Mouse (Mus musculus): ENCODE measurements around the gene Pknox1. TPM values are rescaled to one million over a fixed set of nuclear protein-coding genes. Genes with fewer than 3 reads are reported as not detected.
A peak's percentile ranks its signal among the peaks of the same experiment; 100 is the strongest.
"Not testable (repeated sequence)": the region's sequence is repeated elsewhere in the genome, so short reads cannot be mapped to it uniquely, and the experiment has no call there.

Gene Pknox1
- total and polyA plus RNA-seq, 3 experiments = 8.5 to 34.8 (median 25.1) TPM

DNA sequence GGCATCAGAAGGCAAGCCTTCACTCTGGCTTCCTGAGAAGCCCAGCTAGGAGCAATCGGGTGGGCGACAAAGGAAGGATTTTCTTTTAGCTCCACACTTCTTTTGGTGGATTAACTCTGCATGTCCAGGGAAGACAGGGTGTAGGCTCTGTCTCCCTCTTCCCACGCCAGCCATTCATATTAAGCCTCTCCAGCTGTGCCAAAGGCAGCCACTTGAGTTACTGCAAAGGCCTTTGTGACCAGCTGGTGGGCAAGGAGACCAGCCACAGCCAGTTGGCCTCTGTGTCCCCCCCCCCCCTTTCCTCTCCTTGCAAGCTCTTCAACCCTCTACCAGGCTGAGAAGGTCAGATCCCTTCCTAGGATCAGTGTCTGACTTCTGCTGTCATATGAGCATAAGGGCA, 16.6 kb upstream of the Pknox1 start:
- no peak overlapping the region for H3K4me3 ChIP-seq (ENCODE audit: low read depth, low read length)
- TF ChIP-seq GATA2 (IDR thresholded peaks at IDR 0.05; ENCODE audit: borderline replicate concordance, low read depth, low read length) (no peak), GATA1 (IDR thresholded peaks at IDR 0.05; ENCODE audit: borderline replicate concordance, low read length) (no peak), CTCF (IDR thresholded peaks at IDR 0.05; ENCODE audit: low read depth, low read length) (no peak), POLR2AphosphoS5 (IDR thresholded peaks at IDR 0.05; ENCODE audit: insufficient replicate concordance, low read depth, low read length) (no peak), TAL1 (conservative IDR thresholded peaks at IDR 0.05; ENCODE audit: low read depth, low read length) (no peak)
- DNase-seq (ENCODE audit: low spot score) (no peak), ATAC-seq (ENCODE audit: extremely low read depth, insufficient number of reproducible peaks, low FRiP score, poor library complexity, severe bottlenecking) (no peak)
- H3K9me3 ChIP-seq (replicated peaks) = no peaks in the 10 kb centered on the region
- H3K36me3 ChIP-seq (replicated peaks) = no peaks in the 10 kb centered on the region
- H3K4me1 ChIP-seq (ENCODE audit: insufficient read depth, low read depth, low read length) = no peaks in the 10 kb centered on the region
- peaks cover 25% of the 10 kb centered on the region for H3K27me3 ChIP-seq (ENCODE audit: insufficient read depth, low read length)

DNA sequence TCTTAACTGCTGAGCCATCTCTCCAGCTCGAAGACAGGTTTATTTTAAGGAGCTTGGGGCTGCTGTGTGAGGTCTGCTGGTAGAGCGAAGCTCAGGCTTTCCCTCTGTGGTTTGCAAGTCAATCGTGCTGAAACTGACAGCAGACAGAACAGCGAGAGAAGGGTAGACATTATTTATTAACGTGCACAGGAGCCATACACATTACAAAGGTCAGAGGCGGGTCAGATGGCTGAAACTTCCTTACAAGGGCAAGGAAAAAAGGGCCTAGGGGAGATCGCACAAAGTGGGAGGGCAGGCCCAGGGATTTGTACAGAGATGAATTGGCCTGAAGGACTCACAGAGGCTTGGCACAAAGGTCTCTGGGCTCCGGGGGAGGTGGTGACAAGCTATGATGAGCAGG, 15.1 kb upstream of the Pknox1 start:
- Histone ChIP-seq H3K4me1 (ENCODE audit: insufficient read depth, low read depth, low read length) (no peaks in the 10 kb centered on the region), H3K4me3 (ENCODE audit: low read depth, low read length) (no peak overlapping the region), H3K9me3 (replicated peaks) (no peaks in the 10 kb centered on the region), H3K36me3 (replicated peaks) (no peaks in the 10 kb centered on the region), H3K27me3 (ENCODE audit: insufficient read depth, low read length) (peaks cover 16% of the 10 kb centered on the region)
- ATAC-seq (ENCODE audit: extremely low read depth, insufficient number of reproducible peaks, low FRiP score, poor library complexity, severe bottlenecking) = no peak
- DNase-seq (ENCODE audit: low spot score) = no peak
- TF ChIP-seq POLR2AphosphoS5 (IDR thresholded peaks at IDR 0.05; ENCODE audit: insufficient replicate concordance, low read depth, low read length) (no peak), TAL1 (conservative IDR thresholded peaks at IDR 0.05; ENCODE audit: low read depth, low read length) (no peak), GATA2 (IDR thresholded peaks at IDR 0.05; ENCODE audit: borderline replicate concordance, low read depth, low read length) (no peak), GATA1 (IDR thresholded peaks at IDR 0.05; ENCODE audit: borderline replicate concordance, low read length) (no peak), CTCF (IDR thresholded peaks at IDR 0.05; ENCODE audit: low read depth, low read length) (no peak)

DNA sequence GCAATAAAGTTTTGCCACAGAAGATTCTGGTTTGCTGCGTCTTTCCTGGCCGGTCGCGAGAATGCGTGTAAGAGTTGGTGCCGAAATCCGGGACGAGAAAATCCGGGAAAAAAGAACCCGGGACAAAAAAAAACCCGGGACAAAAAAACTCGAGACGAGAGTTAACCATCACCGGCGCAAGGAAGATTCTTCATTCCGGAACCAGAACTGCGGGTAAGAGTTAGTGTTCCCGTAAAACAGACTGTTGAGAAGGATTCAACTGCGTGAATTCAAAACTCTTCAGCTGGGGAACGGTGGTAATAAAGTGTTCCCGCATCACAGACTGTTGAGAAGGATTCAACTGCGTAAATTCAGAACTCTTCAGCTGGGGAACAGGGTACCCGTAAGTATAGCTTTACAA, 11.9 kb upstream of the Pknox1 start:
- not testable (repeated sequence) for H3K36me3 ChIP-seq (replicated peaks); DNase-seq (ENCODE audit: low spot score)

DNA sequence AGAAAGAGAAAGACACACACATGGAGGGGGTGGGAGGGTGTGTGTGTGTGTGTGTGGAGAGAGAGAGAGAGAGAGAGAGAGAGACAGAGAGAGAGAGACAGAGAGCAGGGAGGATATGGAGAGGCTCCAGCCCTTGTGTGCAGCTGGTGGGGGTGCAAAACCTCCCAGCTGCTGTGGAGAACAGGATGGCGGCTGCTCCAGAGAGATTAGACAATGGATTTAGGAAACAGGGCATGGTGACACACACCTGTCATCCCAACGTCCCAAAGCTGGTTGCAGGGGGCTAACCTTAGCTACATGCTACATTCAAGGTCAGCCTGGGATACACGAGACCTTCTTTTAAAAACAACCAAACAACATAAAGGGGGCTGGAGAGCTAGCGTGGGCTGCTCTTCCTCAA, 8.3 kb upstream of the Pknox1 start:
- Histone ChIP-seq H3K27me3 (ENCODE audit: insufficient read depth, low read length) (peaks cover 12% of the 10 kb centered on the region; the same call in 1 of the 2 replicates), H3K4me3 (ENCODE audit: low read depth, low read length) (no peak overlapping the region), H3K4me1 (ENCODE audit: insufficient read depth, low read depth, low read length) (peaks cover 12% of the 10 kb centered on the region), H3K36me3 (replicated peaks) (no peaks in the 10 kb centered on the region), H3K9me3 (replicated peaks) (no peaks in the 10 kb centered on the region)
- TF ChIP-seq CTCF (IDR thresholded peaks at IDR 0.05; ENCODE audit: low read depth, low read length) (no peak), GATA2 (IDR thresholded peaks at IDR 0.05; ENCODE audit: borderline replicate concordance, low read depth, low read length) (no peak), GATA1 (IDR thresholded peaks at IDR 0.05; ENCODE audit: borderline replicate concordance, low read length) (no peak), POLR2AphosphoS5 (IDR thresholded peaks at IDR 0.05; ENCODE audit: insufficient replicate concordance, low read depth, low read length) (no peak), TAL1 (conservative IDR thresholded peaks at IDR 0.05; ENCODE audit: low read depth, low read length) (no peak)
- no peak for ATAC-seq (ENCODE audit: extremely low read depth, insufficient number of reproducible peaks, low FRiP score, poor library complexity, severe bottlenecking)
- DNase-seq (ENCODE audit: low spot score) = no peak

More for the DNA sequence above, 11.9 kb upstream of the Pknox1 start:
- H3K4me3 ChIP-seq (ENCODE audit: low read depth, low read length); H3K4me1 ChIP-seq (ENCODE audit: insufficient read depth, low read depth, low read length); ATAC-seq (ENCODE audit: extremely low read depth, insufficient number of reproducible peaks, low FRiP score, poor library complexity, severe bottlenecking); H3K9me3 ChIP-seq (replicated peaks): not testable (repeated sequence)
- H3K27me3 ChIP-seq (ENCODE audit: insufficient read depth, low read length) = peaks cover 17% of the 10 kb centered on the region

DNA sequence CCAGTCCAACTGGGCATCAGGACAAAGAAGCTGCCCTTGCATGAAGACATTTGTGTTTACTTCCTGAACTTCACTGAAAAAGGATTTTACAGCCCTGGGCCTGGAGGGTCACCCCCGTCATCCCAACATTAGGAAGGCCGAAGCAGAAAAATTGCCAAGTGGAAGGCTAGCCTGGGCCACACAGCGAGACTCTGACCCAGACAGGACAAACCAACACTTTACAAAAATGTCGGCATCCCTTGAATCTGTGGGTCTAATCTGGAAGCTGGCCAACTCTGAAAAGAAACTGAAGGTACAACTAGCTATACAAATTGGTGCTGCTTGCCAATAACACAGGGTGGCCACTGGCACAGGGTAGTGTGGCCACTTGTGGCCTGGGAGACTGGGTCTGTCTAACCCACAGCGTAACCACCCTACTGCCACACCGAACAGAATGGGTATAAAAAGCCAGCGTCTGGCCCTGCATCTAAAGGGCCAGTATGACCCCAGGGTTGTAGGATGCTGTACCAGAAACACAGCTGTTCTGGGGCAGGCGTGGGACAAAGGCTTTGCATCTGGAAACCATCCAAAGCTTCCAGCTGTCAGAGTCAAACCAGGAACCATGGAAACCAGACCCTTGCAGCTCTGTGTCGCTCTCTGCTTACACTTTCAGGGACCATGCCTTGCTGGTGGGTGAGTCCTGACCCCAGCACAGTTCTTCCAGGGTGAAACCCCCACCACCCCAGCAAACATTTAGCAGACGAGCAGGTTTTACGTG, 7.2 kb upstream of the Pknox1 start:
- Histone ChIP-seq H3K36me3 (replicated peaks) (no peaks in the 10 kb centered on the region), H3K27me3 (ENCODE audit: insufficient read depth, low read length) (peaks cover 12% of the 10 kb centered on the region; the same call in 1 of the 2 replicates), H3K9me3 (replicated peaks) (no peaks in the 10 kb centered on the region), H3K4me3 (ENCODE audit: low read depth, low read length) (peak overlapping the region; percentile 31), H3K4me1 (ENCODE audit: insufficient read depth, low read depth, low read length) (peaks cover 12% of the 10 kb centered on the region)
- DNase-seq (ENCODE audit: low spot score) = no peak
- no peak for ATAC-seq (ENCODE audit: extremely low read depth, insufficient number of reproducible peaks, low FRiP score, poor library complexity, severe bottlenecking)
- TF ChIP-seq POLR2AphosphoS5 (IDR thresholded peaks at IDR 0.05; ENCODE audit: insufficient replicate concordance, low read depth, low read length) (no peak), GATA1 (IDR thresholded peaks at IDR 0.05; ENCODE audit: borderline replicate concordance, low read length) (no peak), GATA2 (IDR thresholded peaks at IDR 0.05; ENCODE audit: borderline replicate concordance, low read depth, low read length) (no peak), CTCF (IDR thresholded peaks at IDR 0.05; ENCODE audit: low read depth, low read length) (no peak), TAL1 (conservative IDR thresholded peaks at IDR 0.05; ENCODE audit: low read depth, low read length) (no peak)

DNA sequence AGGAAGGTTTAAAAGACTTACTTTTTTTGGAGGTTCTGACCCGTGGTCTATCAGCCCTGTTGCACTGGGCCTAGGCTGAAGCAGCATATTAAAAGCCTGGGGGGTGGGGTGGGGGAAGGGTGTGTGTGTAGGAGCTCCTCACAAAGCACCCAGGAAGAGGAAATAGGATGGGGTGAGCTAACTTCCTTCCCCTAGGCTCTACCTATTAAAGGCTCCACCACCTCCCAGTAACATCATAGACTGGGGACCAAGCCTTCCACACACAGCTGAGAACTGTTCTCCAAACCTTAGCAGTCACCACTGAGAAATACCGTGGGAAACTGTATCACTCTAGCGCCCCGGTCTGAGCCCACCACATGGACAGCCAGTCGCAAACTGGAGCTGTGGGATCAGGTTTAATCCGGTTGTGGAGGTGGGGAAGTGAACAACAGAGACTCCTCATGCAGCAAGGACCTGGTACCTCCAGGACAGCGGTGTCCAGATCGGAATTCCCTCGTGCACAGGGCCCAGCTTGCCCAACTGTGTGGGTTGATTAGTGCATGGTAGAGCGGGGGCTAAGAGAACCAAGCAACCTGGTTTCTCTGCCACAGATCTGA, 6.5 kb upstream of the Pknox1 start:
- Histone ChIP-seq H3K4me3 (ENCODE audit: low read depth, low read length) (peak overlapping the region; percentile 31), H3K4me1 (ENCODE audit: insufficient read depth, low read depth, low read length) (peaks cover 15% of the 10 kb centered on the region), H3K9me3 (replicated peaks) (no peaks in the 10 kb centered on the region), H3K27me3 (ENCODE audit: insufficient read depth, low read length) (peaks cover 12% of the 10 kb centered on the region; the same call in 1 of the 2 replicates), H3K36me3 (replicated peaks) (no peaks in the 10 kb centered on the region)
- TF ChIP-seq TAL1 (conservative IDR thresholded peaks at IDR 0.05; ENCODE audit: low read depth, low read length) (no peak), GATA1 (IDR thresholded peaks at IDR 0.05; ENCODE audit: borderline replicate concordance, low read length) (no peak), POLR2AphosphoS5 (IDR thresholded peaks at IDR 0.05; ENCODE audit: insufficient replicate concordance, low read depth, low read length) (no peak), CTCF (IDR thresholded peaks at IDR 0.05; ENCODE audit: low read depth, low read length) (no peak), GATA2 (IDR thresholded peaks at IDR 0.05; ENCODE audit: borderline replicate concordance, low read depth, low read length) (no peak)
- DNase-seq (ENCODE audit: low spot score) = peak; percentile 38
- ATAC-seq (ENCODE audit: extremely low read depth, insufficient number of reproducible peaks, low FRiP score, poor library complexity, severe bottlenecking) = peak; percentile 28; the same call in 1 of the 2 replicates

Data from G1E (cell line).